Mouse (Mus musculus): ENCODE results near the gene Ccr9.

- no peak for TF ChIP-seq CTCF (IDR thresholded peaks at IDR 0.05; ENCODE audit: borderline replicate concordance, insufficient read depth, low read length)
- no peak for TF ChIP-seq POLR2A (IDR thresholded peaks at IDR 0.05; ENCODE audit: low read depth, low read length)
These were observed 127.0 kb downstream of the Ccr9 start for GRCm38 (mm10) chr9:123805241-123805640.

All from embryonic fibroblast, embryonic 13.5 days (primary cell).